In the genomic region with DNA sequence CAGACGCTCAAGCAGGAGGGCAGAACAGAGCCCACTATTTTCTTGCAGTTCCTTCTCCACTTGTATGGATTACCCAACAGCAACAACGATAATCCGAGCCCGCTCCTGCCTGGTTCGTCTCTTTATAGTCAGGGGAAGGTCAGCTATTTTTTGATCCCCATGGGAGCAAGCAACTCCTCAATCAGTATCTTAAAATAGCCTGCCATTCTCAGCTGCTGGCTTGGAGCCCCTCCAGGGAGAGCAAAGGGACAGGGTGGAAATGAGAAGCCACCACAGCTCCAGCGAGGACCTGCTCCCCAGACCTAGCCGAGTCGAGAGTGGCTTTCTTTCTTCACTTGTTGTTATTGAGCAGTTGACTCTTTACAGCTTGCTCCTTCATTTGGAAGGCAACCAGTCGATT, we compare ENCODE assay signal across 18 mouse cellular contexts. TPM values are rescaled to one million over a fixed set of nuclear protein-coding genes. Genes with fewer than 3 reads are reported as not detected.
DNase-seq lines count a peak whose midpoint lies in the region; ATAC-seq lines count a peak whose summit lies in the region.
"Had no signal": no experiment of that assay in that cellular context is flagged by ENCODE, and none has a peak within 500 bp of the region (broad histone marks: within the 10 kb centered on the region; RNA-seq: fewer than 3 reads in every experiment).

TSS of gene Tmem182 (plus strand) at position 251 of the 400 bp plus-strand sequence.

- peak; percentile 78; the same call in 1 of the 2 replicates for ATAC-seq in heart, embryonic 14.5 days (ENCODE audit: insufficient number of reproducible peaks, insufficient read depth, low FRiP score, low read depth)
- ATAC-seq in megakaryocyte-erythroid progenitor cell, adult 5-6 weeks (replicated peaks; ENCODE audit: low FRiP score, low TSS enrichment, poor library complexity, severe bottlenecking): no peak
- ATAC-seq in intestine, embryonic 16.5 days: no peak
- ATAC-seq in hindbrain, embryonic 14.5 days (ENCODE audit: low FRiP score): no peak
- ATAC-seq: forebrain, embryonic 16.5 days; intestine, embryonic 15.5 days; midbrain, embryonic 15.5 days had no signal

- H3K4me2 ChIP-seq in heart, embryonic 14.5 days (ENCODE audit: low read length): peak within 1 kb of the TSS; percentile 54
- H3K4me2 ChIP-seq in intestine, embryonic 16.5 days (ENCODE audit: low read depth, low read length): no peak within 1 kb of the TSS
- no peak within 1 kb of the TSS for H3K4me2 ChIP-seq in hindbrain, embryonic 14.5 days (replicated peaks)
- H3K4me2 ChIP-seq: embryonic facial prominence, embryonic 12.5 days; intestine, embryonic 15.5 days; limb, embryonic 12.5 days; lung, embryonic 15.5 days; midbrain, embryonic 15.5 days; stomach, embryonic 15.5 days had no signal

- peak within 1 kb of the TSS; percentile 25 to 30 for H3K4me3 ChIP-seq in heart, embryonic 14.5 days (ENCODE audit: control insufficient read depth in 1 of 2, insufficient read depth in 1 of 2, low read depth in 1 of 2, low read length in 2 of 2)
- no peak within 1 kb of the TSS for H3K4me3 ChIP-seq in intestine, embryonic 16.5 days (ENCODE audit: low read length)
- H3K4me3 ChIP-seq in hindbrain, embryonic 14.5 days (replicated peaks; ENCODE audit: low read length): no peak within 1 kb of the TSS
- H3K4me3 ChIP-seq: embryonic facial prominence, embryonic 12.5 days; intestine, embryonic 15.5 days; limb, embryonic 12.5 days; lung, embryonic 15.5 days; midbrain, embryonic 15.5 days; stomach, embryonic 15.5 days had no signal

- WGBS in heart, embryonic 14.5 days: 25% methylated on average over 9 of the region's 9 CpGs
- 72% methylated on average over 9 of the region's 9 CpGs for WGBS in intestine, embryonic 16.5 days
- WGBS in hindbrain, embryonic 14.5 days: 76% methylated on average over 9 of the region's 9 CpGs

- no peaks in the 10 kb centered on the region; the same call in 1 of the 2 replicates for H3K36me3 ChIP-seq in heart, embryonic 14.5 days (ENCODE audit: control insufficient read depth, insufficient read depth, low read length)
- no peaks in the 10 kb centered on the region for H3K36me3 ChIP-seq in intestine, embryonic 16.5 days (ENCODE audit: control insufficient read depth, insufficient read depth, low read length)
- no peaks in the 10 kb centered on the region for H3K36me3 ChIP-seq in hindbrain, embryonic 14.5 days (replicated peaks; ENCODE audit: control insufficient read depth, insufficient read depth)
- H3K36me3 ChIP-seq: embryonic facial prominence, embryonic 12.5 days; intestine, embryonic 15.5 days; limb, embryonic 12.5 days; lung, embryonic 15.5 days; midbrain, embryonic 15.5 days; stomach, embryonic 15.5 days had no signal

- peak within 1 kb of the TSS; percentile 83 to 93 for H3K27ac ChIP-seq in heart, embryonic 14.5 days (replicated peaks in 1 of 2; ENCODE audit: control insufficient read depth in 1 of 2, insufficient read depth in 1 of 2, low read depth in 2 of 2, low read length in 2 of 2)
- no peak within 1 kb of the TSS for H3K27ac ChIP-seq in intestine, embryonic 16.5 days (ENCODE audit: low read length)
- H3K27ac ChIP-seq in hindbrain, embryonic 14.5 days: no peak within 1 kb of the TSS
- H3K27ac ChIP-seq: embryonic facial prominence, embryonic 12.5 days; intestine, embryonic 15.5 days; limb, embryonic 12.5 days; lung, embryonic 15.5 days; midbrain, embryonic 15.5 days; stomach, embryonic 15.5 days had no signal

- no peaks in the 10 kb centered on the region for H3K9me3 ChIP-seq in heart, embryonic 14.5 days (ENCODE audit: control insufficient read depth, low read length)
- no peaks in the 10 kb centered on the region for H3K9me3 ChIP-seq in intestine, embryonic 16.5 days (ENCODE audit: control insufficient read depth, low read length)
- H3K9me3 ChIP-seq in hindbrain, embryonic 14.5 days (ENCODE audit: control insufficient read depth, low read length): no peaks in the 10 kb centered on the region
- H3K9me3 ChIP-seq: embryonic facial prominence, embryonic 12.5 days; intestine, embryonic 15.5 days; limb, embryonic 12.5 days; lung, embryonic 15.5 days; midbrain, embryonic 15.5 days; stomach, embryonic 15.5 days had no signal

- H3K9ac ChIP-seq in heart, embryonic 14.5 days (ENCODE audit: low read length): peak within 1 kb of the TSS; percentile 31
- no peak within 1 kb of the TSS for H3K9ac ChIP-seq in intestine, embryonic 16.5 days (ENCODE audit: low read depth, low read length)
- H3K9ac ChIP-seq in hindbrain, embryonic 14.5 days: no peak within 1 kb of the TSS
- H3K9ac ChIP-seq: embryonic facial prominence, embryonic 12.5 days; intestine, embryonic 15.5 days; limb, embryonic 12.5 days; lung, embryonic 15.5 days; midbrain, embryonic 15.5 days; stomach, embryonic 15.5 days had no signal

- DNase-seq in adrenal gland, adult 2 months: peak; percentile 34
- no peak for DNase-seq in adrenal gland, adult 18-20 months (ENCODE audit: low spot score in 2 of 2)
- DNase-seq in adipocyte (ENCODE audit: low spot score): peak; percentile 86
- DNase-seq in gastrocnemius, postnatal 25 days: peak; percentile 85
- no peak for DNase-seq in hindbrain, embryonic 14.5 days (ENCODE audit: low spot score)
- DNase-seq: cerebellum, adult 11 months had no signal

- H3K4me1 ChIP-seq in heart, embryonic 14.5 days (ENCODE audit: control insufficient read depth in 2 of 2, insufficient read depth in 2 of 2, low read length in 2 of 2): peaks cover 12 to 15% of the 10 kb centered on the region in 2 experiments; a peak in 3 of 4 replicates
- no peaks in the 10 kb centered on the region for H3K4me1 ChIP-seq in intestine, embryonic 16.5 days (ENCODE audit: control insufficient read depth, insufficient read depth, low read length)
- no peaks in the 10 kb centered on the region for H3K4me1 ChIP-seq in hindbrain, embryonic 14.5 days (replicated peaks; ENCODE audit: control insufficient read depth, insufficient read depth, low read length)
- H3K4me1 ChIP-seq: embryonic facial prominence, embryonic 12.5 days; intestine, embryonic 15.5 days; limb, embryonic 12.5 days; lung, embryonic 15.5 days; midbrain, embryonic 15.5 days; stomach, embryonic 15.5 days had no signal

- H3K27me3 ChIP-seq in heart, embryonic 14.5 days (ENCODE audit: control insufficient read depth, insufficient read depth, low read length): no peaks in the 10 kb centered on the region
- H3K27me3 ChIP-seq in intestine, embryonic 16.5 days (replicated peaks; ENCODE audit: control insufficient read depth, insufficient read depth, low read length): no peaks in the 10 kb centered on the region
- H3K27me3 ChIP-seq in hindbrain, embryonic 14.5 days (ENCODE audit: control insufficient read depth, insufficient read depth, low read length): no peaks in the 10 kb centered on the region
- H3K27me3 ChIP-seq: embryonic facial prominence, embryonic 12.5 days; intestine, embryonic 15.5 days; limb, embryonic 12.5 days; lung, embryonic 15.5 days; midbrain, embryonic 15.5 days; stomach, embryonic 15.5 days had no signal

RNA-seq across cellular contexts. Expression of gene Tmem182, which starts in this region (rescaled TPM):
- 1 to 10 TPM; 1.5 to 1.6 TPM for total RNA-seq in adrenal gland, adult 2 months (2021)
- 0.81 and 1.3 TPM in 2 replicates for polyA plus RNA-seq in adrenal gland, adult 2 months (2012; rRNA removed)
- total RNA-seq in adrenal gland, adult 18-20 months (2021): 10 to 100 TPM in 1 of 2 experiments, 1 to 10 TPM in 1; 1.7 to 17.0 TPM
- total RNA-seq in gastrocnemius, postnatal 25 days (2021): 100 to 1,000 TPM; 190 to 204 TPM
- 48.5 and 52.0 TPM in 2 replicates for polyA plus RNA-seq in heart, embryonic 14.5 days (2014; fragmentation: Nextera tagmentation; extraction: Ambion mirVana)
- not detected in 2 replicates for total RNA-seq in megakaryocyte-erythroid progenitor cell, adult 5-6 weeks (2014; fragmentation: Nextera tagmentation)
- total RNA-seq in megakaryocyte-erythroid progenitor cell, adult 5-6 weeks (2017): not detected in 2 replicates
- polyA plus RNA-seq in intestine, embryonic 16.5 days (2015; fragmentation: Nextera tagmentation; extraction: Ambion mirVana): 0.22 and 0.43 TPM in 2 replicates
- 0.09 TPM in 1 of 2 replicates, not detected in the other for polyA plus RNA-seq in hindbrain, embryonic 14.5 days (2014; fragmentation: Nextera tagmentation; extraction: Ambion mirVana)
- total RNA-seq: ES-E14; neutrophil, adult 5-6 weeks had no signal
- polyA plus RNA-seq: forebrain, embryonic 16.5 days had no signal

Comparison
In these comparisons a context has a peak if more than half of its experiments do, and no peak if none do; other contexts are left out.
1. RNA of gene Tmem182 (total RNA-seq): 190 to 204 TPM in gastrocnemius, postnatal 25 days; 1.7 to 17.0 TPM in adrenal gland, adult 18-20 months, 1.5 to 1.6 TPM in adrenal gland, adult 2 months and not detected in megakaryocyte-erythroid progenitor cell, adult 5-6 weeks; every median in the first group is over 10 times any median in the second.
2. RNA of gene Tmem182 (polyA plus RNA-seq): 48.5 to 52.0 TPM in heart, embryonic 14.5 days; 0.81 to 1.3 TPM in adrenal gland, adult 2 months, 0.22 to 0.43 TPM in intestine, embryonic 16.5 days and 0.09 TPM in hindbrain, embryonic 14.5 days; every median in the first group is over 10 times any median in the second.
3. DNase-seq: peak in adrenal gland, adult 2 months (single experiment), adipocyte (single experiment) and gastrocnemius, postnatal 25 days (single experiment); none in adrenal gland, adult 18-20 months (0 of 2) and hindbrain, embryonic 14.5 days (single experiment).
4. H3K27ac ChIP-seq: peak in heart, embryonic 14.5 days (2 of 2); none in intestine, embryonic 16.5 days (single experiment) and hindbrain, embryonic 14.5 days (single experiment).
5. H3K4me3 ChIP-seq: peak in heart, embryonic 14.5 days (2 of 2); none in intestine, embryonic 16.5 days (single experiment) and hindbrain, embryonic 14.5 days (single experiment).